Mouse (Mus musculus): Measurements from ENCODE around the gene Cx3cr1.
A peak's percentile ranks its signal among the peaks of the same experiment; 100 is the strongest.

The Cx3cr1 gene

DNA sequence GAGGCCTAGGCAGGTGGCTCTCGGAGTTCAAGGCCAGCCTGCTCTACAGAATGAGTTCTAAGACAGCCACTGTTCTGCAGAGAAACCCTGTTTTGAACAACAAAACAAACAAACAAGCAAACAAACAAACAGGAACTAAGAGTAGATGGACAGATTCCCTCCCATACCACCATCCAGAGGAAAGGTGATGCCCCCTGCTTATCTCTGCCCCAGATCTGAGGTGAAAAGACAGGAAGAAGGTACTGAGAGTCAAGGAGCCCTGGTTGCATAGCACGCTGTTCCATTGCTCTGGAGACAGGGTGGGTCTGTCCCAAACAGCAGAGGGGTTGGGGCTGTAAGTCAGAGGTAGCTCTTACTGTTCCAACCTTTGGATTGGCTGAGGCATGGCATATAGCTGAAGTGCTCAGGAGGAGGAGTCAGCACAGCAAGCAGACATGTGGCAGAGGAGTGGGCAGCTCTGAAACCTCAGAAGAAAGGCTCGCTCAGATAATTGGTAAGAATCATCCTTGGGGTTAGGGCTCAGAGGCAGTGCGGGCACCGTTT is 22.1 kb upstream of the Cx3cr1 start, which contains the start of gene Ccr8:
Ccr8 (plus strand) TSS at position 419 of the 543 bp plus-strand sequence.
- Histone ChIP-seq H3K27me3 (ENCODE audit: insufficient read depth, low read length) (peaks cover 4% of the 10 kb centered on the region; the same call in 1 of the 2 replicates), H3K4me3 (replicated peaks; ENCODE audit: low read length) (no peak within 1 kb of the TSS), H3K9me3 (ENCODE audit: low read length) (peaks cover 7% of the 10 kb centered on the region), H3K4me1 (replicated peaks; ENCODE audit: low read depth, low read length) (no peaks in the 10 kb centered on the region), H3K36me3 (ENCODE audit: insufficient read depth, low read length) (no peaks in the 10 kb centered on the region)
- TF ChIP-seq POU5F1 (IDR thresholded peaks at IDR 0.05; ENCODE audit: borderline replicate concordance, low read length) (no peak), CTCF (conservative IDR thresholded peaks at IDR 0.05; ENCODE audit: low read length) (no peak), NANOG (IDR thresholded peaks at IDR 0.05; ENCODE audit: borderline replicate concordance, low read length) (no peak)

DNA sequence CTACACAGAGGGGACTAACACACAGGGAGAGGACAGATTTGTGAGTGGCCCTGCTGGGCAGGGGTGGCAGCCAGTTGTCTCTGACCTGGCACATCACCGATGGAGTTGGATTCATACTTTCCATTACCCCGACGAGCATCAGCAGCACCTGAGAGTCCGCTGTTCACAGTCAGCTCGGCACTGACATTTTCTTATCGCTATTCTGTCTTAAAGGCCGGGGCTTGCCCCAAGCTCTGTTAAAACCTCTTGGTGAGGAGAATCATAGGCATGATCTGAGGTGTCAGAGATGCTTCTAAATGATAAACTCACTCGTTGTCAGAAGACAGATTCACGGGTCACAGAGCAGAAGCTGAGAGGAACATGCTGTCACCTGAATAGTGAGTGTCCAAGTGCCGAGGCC is 21.4 kb upstream of the Cx3cr1 start:
- TF ChIP-seq POU5F1 (IDR thresholded peaks at IDR 0.05; ENCODE audit: borderline replicate concordance, low read length) (no peak), NANOG (IDR thresholded peaks at IDR 0.05; ENCODE audit: borderline replicate concordance, low read length) (no peak), CTCF (conservative IDR thresholded peaks at IDR 0.05; ENCODE audit: low read length) (no peak)
- Histone ChIP-seq H3K9me3 (ENCODE audit: low read length) (peaks cover 7% of the 10 kb centered on the region), H3K4me1 (replicated peaks; ENCODE audit: low read depth, low read length) (no peaks in the 10 kb centered on the region), H3K27me3 (ENCODE audit: insufficient read depth, low read length) (peaks cover 4% of the 10 kb centered on the region; the same call in 1 of the 2 replicates), H3K4me3 (replicated peaks; ENCODE audit: low read length) (no peak overlapping the region), H3K36me3 (ENCODE audit: insufficient read depth, low read length) (no peaks in the 10 kb centered on the region)

GRCm38 (mm10) chr9:120089125-120089524 is 19.4 kb upstream of the Cx3cr1 start:
- no peak overlapping the region for H3K4me3 ChIP-seq (replicated peaks; ENCODE audit: low read length)
- H3K9me3 ChIP-seq (ENCODE audit: low read length): peaks cover 7% of the 10 kb centered on the region
- peaks cover 9% of the 10 kb centered on the region; the same call in 1 of the 2 replicates for H3K27me3 ChIP-seq (ENCODE audit: insufficient read depth, low read length)
- no peaks in the 10 kb centered on the region for H3K4me1 ChIP-seq (replicated peaks; ENCODE audit: low read depth, low read length)
- no peaks in the 10 kb centered on the region for H3K36me3 ChIP-seq (ENCODE audit: insufficient read depth, low read length)
- TF ChIP-seq POU5F1 (IDR thresholded peaks at IDR 0.05; ENCODE audit: borderline replicate concordance, low read length): no peak
- TF ChIP-seq CTCF (conservative IDR thresholded peaks at IDR 0.05; ENCODE audit: low read length): peak; percentile 81
- no peak for TF ChIP-seq NANOG (IDR thresholded peaks at IDR 0.05; ENCODE audit: borderline replicate concordance, low read length)

GRCm38 (mm10) chr9:120084406-120084805 is 14.7 kb upstream of the Cx3cr1 start:
- no peak overlapping the region for H3K4me3 ChIP-seq (replicated peaks; ENCODE audit: low read length)
- no peaks in the 10 kb centered on the region for H3K36me3 ChIP-seq (ENCODE audit: insufficient read depth, low read length)
- peaks cover 17% of the 10 kb centered on the region; the same call in 1 of the 2 replicates for H3K27me3 ChIP-seq (ENCODE audit: insufficient read depth, low read length)
- H3K4me1 ChIP-seq (replicated peaks; ENCODE audit: low read depth, low read length): peaks cover 13% of the 10 kb centered on the region
- TF ChIP-seq CTCF (conservative IDR thresholded peaks at IDR 0.05; ENCODE audit: low read length): no peak
- TF ChIP-seq NANOG (IDR thresholded peaks at IDR 0.05; ENCODE audit: borderline replicate concordance, low read length): no peak
- no peak for TF ChIP-seq POU5F1 (IDR thresholded peaks at IDR 0.05; ENCODE audit: borderline replicate concordance, low read length)
- H3K9me3 ChIP-seq (ENCODE audit: low read length): no peaks in the 10 kb centered on the region

DNA sequence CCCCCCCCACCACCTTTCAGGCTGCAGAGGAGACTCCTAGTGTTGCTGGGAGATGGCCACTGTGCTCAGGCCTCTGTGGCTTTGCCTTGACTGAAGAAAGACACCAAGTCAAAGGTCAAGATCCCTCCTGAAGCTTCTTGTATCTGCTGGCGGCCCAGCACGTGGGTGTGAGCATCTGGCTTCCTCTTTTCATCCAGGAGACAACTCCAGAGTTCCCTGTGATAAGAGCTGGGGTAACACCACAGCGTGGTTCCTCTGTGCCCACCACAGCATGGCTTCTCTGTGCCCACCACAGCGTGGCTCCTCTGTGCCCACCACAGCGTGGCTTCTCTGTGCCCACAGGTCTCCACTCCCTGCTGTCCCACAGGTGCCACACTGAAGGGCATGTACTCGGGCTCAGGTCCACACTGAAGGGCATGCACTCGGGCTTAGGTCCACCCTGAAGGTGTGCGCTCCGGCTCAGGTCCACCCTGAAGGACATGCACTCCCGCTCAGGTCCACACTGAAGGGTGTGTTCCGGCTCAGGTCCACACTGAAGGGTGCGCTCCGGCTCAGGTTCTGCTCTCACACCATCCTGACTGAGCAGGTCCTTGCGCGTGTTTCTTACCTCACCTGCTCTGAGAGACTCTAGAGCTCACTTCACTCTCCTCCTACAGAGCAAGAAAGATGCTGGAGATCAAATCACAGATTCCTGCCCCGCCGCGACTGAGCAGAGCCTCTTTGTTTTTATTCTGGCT is 13.6 kb upstream of the Cx3cr1 start:
- H3K27me3 ChIP-seq (ENCODE audit: insufficient read depth, low read length): peaks cover 23% of the 10 kb centered on the region; the same call in 1 of the 2 replicates
- no peaks in the 10 kb centered on the region for H3K36me3 ChIP-seq (ENCODE audit: insufficient read depth, low read length)
- no peak overlapping the region for H3K4me3 ChIP-seq (replicated peaks; ENCODE audit: low read length)
- peaks cover 23% of the 10 kb centered on the region for H3K4me1 ChIP-seq (replicated peaks; ENCODE audit: low read depth, low read length)
- H3K9me3 ChIP-seq (ENCODE audit: low read length): no peaks in the 10 kb centered on the region
- TF ChIP-seq POU5F1 (IDR thresholded peaks at IDR 0.05; ENCODE audit: borderline replicate concordance, low read length) (no peak), CTCF (conservative IDR thresholded peaks at IDR 0.05; ENCODE audit: low read length) (no peak), NANOG (IDR thresholded peaks at IDR 0.05; ENCODE audit: borderline replicate concordance, low read length) (no peak)

- TF ChIP-seq NANOG (IDR thresholded peaks at IDR 0.05; ENCODE audit: borderline replicate concordance, low read length) (no peak), POU5F1 (IDR thresholded peaks at IDR 0.05; ENCODE audit: borderline replicate concordance, low read length) (no peak), CTCF (conservative IDR thresholded peaks at IDR 0.05; ENCODE audit: low read length) (no peak)
- H3K4me1 ChIP-seq (replicated peaks; ENCODE audit: low read depth, low read length): peaks cover 27% of the 10 kb centered on the region
- H3K4me3 ChIP-seq (replicated peaks; ENCODE audit: low read length): no peak overlapping the region
- no peaks in the 10 kb centered on the region for H3K36me3 ChIP-seq (ENCODE audit: insufficient read depth, low read length)
- H3K9me3 ChIP-seq (ENCODE audit: low read length): no peaks in the 10 kb centered on the region
- peaks cover 29% of the 10 kb centered on the region for H3K27me3 ChIP-seq (ENCODE audit: insufficient read depth, low read length)
These were observed 13.0 kb upstream of the Cx3cr1 start for GRCm38 (mm10) chr9:120082691-120083090.

DNA sequence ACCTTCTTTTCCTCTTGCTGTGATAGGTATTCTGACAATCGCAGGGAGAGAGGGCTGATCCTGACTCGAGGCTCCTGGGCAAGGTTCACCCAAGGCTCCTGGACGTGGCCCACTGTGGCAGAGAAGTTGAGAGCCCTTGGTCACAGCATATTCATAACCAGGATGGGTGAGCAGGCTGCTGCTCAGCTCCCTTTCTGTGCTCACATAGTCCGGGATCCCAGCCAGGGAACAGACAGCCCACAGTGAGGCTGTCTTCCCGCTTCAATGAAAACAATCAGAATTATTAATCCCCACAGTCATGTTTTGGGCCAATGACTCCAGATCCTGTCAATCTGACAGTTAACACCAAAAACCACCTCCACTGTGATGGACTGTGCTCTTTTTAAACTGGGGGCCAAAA is 12.3 kb upstream of the Cx3cr1 start:
- TF ChIP-seq NANOG (IDR thresholded peaks at IDR 0.05; ENCODE audit: borderline replicate concordance, low read length) (no peak), POU5F1 (IDR thresholded peaks at IDR 0.05; ENCODE audit: borderline replicate concordance, low read length) (no peak), CTCF (conservative IDR thresholded peaks at IDR 0.05; ENCODE audit: low read length) (no peak)
- no peak overlapping the region for H3K4me3 ChIP-seq (replicated peaks; ENCODE audit: low read length)

DNA sequence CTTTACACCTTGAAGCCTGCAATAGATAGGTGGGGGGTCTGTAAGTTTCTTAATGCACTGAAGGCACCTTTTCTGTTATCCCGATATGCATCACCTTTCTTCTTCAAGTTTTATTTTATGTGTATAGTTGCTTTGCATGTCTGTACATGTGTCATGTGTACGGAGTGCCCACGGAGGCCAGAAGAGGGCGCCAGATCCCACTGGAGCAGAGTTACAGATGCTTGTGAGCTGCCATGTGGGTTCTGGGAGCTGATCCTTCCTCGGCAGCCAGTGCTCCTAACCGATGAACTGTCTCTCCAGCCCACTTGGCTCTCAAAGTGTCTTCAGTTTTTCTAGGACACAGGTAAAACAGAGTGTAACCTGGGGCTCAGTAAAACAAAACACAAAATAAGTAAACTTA is 11.6 kb upstream of the Cx3cr1 start:
- H3K4me1 ChIP-seq (replicated peaks; ENCODE audit: low read depth, low read length): peaks cover 27% of the 10 kb centered on the region
- peak; percentile 64 for TF ChIP-seq CTCF (conservative IDR thresholded peaks at IDR 0.05; ENCODE audit: low read length)
- no peak for TF ChIP-seq NANOG (IDR thresholded peaks at IDR 0.05; ENCODE audit: borderline replicate concordance, low read length)
- no peaks in the 10 kb centered on the region for H3K36me3 ChIP-seq (ENCODE audit: insufficient read depth, low read length)
- H3K4me3 ChIP-seq (replicated peaks; ENCODE audit: low read length): no peak overlapping the region
- H3K9me3 ChIP-seq (ENCODE audit: low read length): no peaks in the 10 kb centered on the region
- H3K27me3 ChIP-seq (ENCODE audit: insufficient read depth, low read length): peaks cover 38% of the 10 kb centered on the region

More for the DNA sequence above, 12.3 kb upstream of the Cx3cr1 start:
- peaks cover 34% of the 10 kb centered on the region for H3K27me3 ChIP-seq (ENCODE audit: insufficient read depth, low read length)
- H3K36me3 ChIP-seq (ENCODE audit: insufficient read depth, low read length): no peaks in the 10 kb centered on the region
- peaks cover 27% of the 10 kb centered on the region for H3K4me1 ChIP-seq (replicated peaks; ENCODE audit: low read depth, low read length)
- no peaks in the 10 kb centered on the region for H3K9me3 ChIP-seq (ENCODE audit: low read length)
